Mouse (Mus musculus): Measurements from ENCODE around the gene Stk11.

Gene Stk11

GRCm38 (mm10) chr10:80144864-80145838 is 29.5 kb downstream of the Stk11 start:
- ATAC-seq (ENCODE audit: low TSS enrichment): no peak

- ATAC-seq (ENCODE audit: low TSS enrichment): no peak
Measured at GRCm38 (mm10) chr10:80145896-80146295, 30.3 kb downstream of the Stk11 start.

GRCm38 (mm10) chr10:80146568-80147011 is 31.0 kb downstream of the Stk11 start:
- no peak for ATAC-seq (ENCODE audit: low TSS enrichment)

GRCm38 (mm10) chr10:80147146-80147718 is 31.6 kb downstream of the Stk11 start:
- no peak for ATAC-seq (ENCODE audit: low TSS enrichment)

GRCm38 (mm10) chr10:80147719-80148601 is 32.4 kb downstream of the Stk11 start, which contains the start of gene Midn:
TSS of gene Midn (plus strand) at chr10:80148272.
- peak; percentile 4; the same call in 1 of the 2 replicates for ATAC-seq (ENCODE audit: low TSS enrichment)

- peak; percentile 25 for ATAC-seq (ENCODE audit: low TSS enrichment)
Measured at GRCm38 (mm10) chr10:80148610-80149290, 33.1 kb downstream of the Stk11 start.

- ATAC-seq (ENCODE audit: low TSS enrichment): peak; percentile 51
Measured at GRCm38 (mm10) chr10:80149291-80150225, 34.0 kb downstream of the Stk11 start.

- ATAC-seq (ENCODE audit: low TSS enrichment): no peak
Measured at GRCm38 (mm10) chr10:80150226-80151210, 34.9 kb downstream of the Stk11 start.

- no peak for ATAC-seq (ENCODE audit: low TSS enrichment)
Measured at GRCm38 (mm10) chr10:80151211-80152034, 35.8 kb downstream of the Stk11 start.

- ATAC-seq (ENCODE audit: low TSS enrichment): 0 out of 2 replicates have a peak, but pooled peaks have one; percentile 1
Measured at GRCm38 (mm10) chr10:80152071-80152872, 36.7 kb downstream of the Stk11 start.

GRCm38 (mm10) chr10:80152873-80153260 is 37.3 kb downstream of the Stk11 start:
- ATAC-seq (ENCODE audit: low TSS enrichment): no peak

GRCm38 (mm10) chr10:80153713-80154112 is 38.1 kb downstream of the Stk11 start:
- no peak for ATAC-seq (ENCODE audit: low TSS enrichment)

GRCm38 (mm10) chr10:80154384-80154783 is 38.8 kb downstream of the Stk11 start:
- no peak for ATAC-seq (ENCODE audit: low TSS enrichment)

GRCm38 (mm10) chr10:80155277-80155676 is 39.7 kb downstream of the Stk11 start:
- ATAC-seq (ENCODE audit: low TSS enrichment): no peak

GRCm38 (mm10) chr10:80156002-80156751 is 40.6 kb downstream of the Stk11 start:
- no peak for ATAC-seq (ENCODE audit: low TSS enrichment)

GRCm38 (mm10) chr10:80156752-80157053 is 41.1 kb downstream of the Stk11 start:
- no peak for ATAC-seq (ENCODE audit: low TSS enrichment)
